Mouse (Mus musculus): ENCODE data around the gene AC170998.1.
"Not testable (repeated sequence)": the region's sequence is repeated elsewhere in the genome, so short reads cannot be mapped to it uniquely, and the experiment has no call there.

The AC170998.1 gene

DNA sequence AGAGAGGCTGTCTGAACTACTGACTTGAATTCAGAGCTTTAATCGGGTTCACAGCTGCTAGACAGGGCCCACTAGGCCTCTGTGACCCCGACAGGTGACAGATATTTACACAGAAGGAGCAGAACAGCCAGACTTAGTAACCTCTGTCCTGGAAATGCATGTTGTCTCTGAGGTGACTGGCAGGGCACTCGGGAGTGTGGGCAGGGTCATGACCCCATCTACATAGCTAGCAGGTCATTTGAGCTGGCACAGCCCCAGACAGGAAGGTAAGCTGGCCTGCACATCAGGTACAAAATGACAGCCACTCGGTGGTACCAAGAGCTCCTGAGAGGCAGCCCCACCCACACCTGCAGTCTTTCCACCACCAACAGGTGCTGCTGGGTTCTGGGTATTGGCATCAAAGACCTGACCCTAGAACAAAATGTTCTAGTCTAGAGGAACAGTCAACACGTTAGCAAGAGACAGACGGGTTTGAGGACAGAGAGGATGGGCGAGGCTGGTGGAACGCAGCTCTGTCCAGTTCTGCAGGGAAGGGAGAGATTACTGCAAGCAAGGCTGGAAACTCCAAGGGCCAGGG, 34.9 kb downstream of the AC170998.1 start:
- no peak for DNase-seq

DNA sequence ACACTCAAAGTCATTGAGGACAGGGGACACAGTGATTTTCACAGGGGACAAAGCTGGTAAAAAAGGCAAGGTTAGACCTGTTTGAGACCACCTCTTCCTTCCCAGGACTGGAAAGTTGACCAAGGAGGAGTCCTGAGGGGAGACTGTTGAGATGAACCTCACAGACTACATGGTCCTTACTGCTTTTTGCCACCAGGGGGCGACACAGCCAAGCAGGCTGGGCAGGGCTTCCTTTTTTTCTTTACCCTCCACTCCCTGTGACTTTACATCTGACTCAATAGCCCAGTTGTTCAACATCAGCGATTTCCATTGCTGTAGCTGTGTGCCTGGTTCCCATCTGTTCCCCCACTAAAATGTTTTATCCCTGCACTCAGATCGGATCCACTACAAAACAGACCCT, 36.0 kb downstream of the AC170998.1 start:
- peak; percentile 24 for DNase-seq

DNA sequence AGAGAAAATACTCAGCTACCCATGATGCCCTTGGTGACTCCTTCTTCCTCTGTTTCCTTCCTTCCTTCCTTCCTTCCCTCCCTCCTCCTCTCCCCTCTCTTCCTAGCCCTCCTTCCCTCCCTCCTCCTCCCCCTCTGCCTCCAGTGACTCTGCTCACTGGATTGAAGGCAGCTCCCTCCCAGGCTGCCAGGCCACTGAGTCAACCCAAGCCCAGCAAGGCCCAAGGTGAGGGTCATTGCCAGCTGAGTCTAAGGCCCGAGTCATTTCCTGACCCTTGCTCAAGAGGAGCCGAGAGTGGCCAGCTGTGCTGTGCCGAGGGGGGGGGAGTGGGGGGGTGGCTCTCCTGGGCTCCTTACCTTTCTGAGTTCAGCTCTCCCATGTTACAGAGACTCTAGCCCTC, 40.3 kb downstream of the AC170998.1 start:
- DNase-seq = no peak

DNA sequence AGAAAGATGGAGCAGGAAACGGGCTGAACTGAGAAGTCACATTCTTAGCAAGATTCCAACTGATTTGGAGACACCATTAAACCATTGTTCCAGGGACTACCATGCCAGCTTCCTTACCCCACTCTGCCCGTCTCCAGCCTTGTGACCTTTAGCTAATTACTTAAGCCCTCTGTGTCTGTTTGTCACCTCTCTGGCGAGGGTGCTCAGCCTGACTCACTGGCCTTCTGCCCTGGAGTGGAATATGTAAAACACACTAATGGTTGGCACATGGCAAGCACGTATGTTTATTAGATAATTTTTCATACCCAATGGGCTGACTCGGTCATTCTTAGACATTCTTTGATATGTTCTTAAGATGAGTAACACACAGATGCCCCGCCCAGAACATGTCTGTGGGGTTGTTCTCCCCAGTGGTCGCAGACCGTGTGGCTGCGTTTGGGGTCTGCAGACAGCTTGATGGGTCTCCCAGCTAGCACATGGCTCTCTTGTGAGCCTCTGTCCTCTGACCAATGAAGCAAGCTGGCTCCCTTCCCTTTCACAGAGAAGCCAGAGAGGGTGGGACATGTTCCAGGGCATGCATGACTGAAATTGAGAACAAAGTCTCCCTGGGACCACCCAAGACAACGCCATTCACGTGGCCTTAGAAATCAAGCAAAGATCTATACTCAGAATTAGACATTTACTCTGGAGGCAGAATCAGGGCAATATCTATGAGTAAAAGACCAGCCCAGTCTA, 41.1 kb downstream of the AC170998.1 start:
- no peak for DNase-seq

DNA sequence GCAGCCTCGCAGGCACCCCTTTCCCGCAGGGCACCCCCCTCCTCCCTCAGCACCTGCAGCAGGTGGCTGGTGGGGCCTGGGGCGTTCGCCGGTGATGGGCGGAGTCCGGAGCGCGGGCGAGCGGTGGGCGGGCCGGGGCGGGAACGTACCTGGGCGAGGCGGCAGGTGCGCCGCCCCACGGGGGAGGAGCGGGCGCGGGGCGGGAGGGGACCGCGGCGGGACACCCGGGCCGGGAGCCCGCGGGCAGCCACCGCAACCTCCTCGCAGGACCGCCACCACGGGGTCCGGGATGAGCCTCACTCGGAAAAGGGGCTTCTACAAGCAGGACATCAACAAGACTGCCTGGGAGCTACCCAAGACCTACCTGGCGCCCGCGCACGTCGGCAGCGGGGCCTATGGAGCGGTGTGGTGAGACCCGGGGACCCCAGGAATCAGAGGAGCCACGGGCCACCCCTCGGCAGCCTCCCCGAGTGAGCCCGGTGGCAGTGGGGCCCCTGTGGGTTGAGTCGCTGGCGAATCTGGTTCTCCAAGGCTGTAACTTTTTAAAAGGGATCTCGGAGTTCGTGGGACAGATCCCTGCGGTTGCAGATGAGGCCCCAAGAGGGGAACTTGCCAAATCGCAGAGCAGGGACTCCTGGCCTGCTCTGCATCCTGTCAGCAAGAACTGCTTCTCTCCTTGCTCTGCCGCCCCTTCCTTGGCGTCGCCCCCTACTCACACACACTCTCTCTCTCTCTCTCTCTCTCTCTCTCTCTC, 43.4 kb downstream of the AC170998.1 start, which contains the start of gene Mapk13:
TSS of gene Mapk13 (plus strand) at position 177 of the 754 bp plus-strand sequence.
- no peak for DNase-seq

DNA sequence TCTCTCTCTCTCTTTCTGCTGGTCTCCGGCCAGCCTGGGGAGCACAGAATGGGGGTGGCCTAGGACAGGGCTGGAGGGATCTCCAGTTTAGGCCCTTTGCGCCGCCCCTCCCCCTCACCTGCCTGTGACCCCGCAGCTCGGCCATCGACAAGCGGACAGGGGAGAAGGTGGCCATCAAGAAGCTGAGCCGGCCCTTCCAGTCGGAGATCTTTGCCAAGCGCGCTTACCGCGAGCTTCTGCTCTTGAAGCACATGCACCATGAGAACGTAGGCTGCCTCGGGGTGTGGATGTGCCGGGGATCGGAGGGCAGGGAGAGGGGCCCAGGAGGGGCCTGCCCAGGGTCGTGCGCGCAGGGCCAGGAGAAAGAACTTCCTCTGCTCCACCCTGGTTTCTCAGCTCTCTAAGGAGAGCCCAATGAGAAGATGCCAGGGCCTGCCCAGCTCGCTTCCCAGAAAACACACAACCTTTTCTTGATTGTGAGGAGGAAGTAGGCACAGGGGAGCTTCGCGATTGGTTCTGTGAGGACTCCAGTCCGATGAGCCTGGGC, 44.1 kb downstream of the AC170998.1 start:
- DNase-seq = no peak

DNA sequence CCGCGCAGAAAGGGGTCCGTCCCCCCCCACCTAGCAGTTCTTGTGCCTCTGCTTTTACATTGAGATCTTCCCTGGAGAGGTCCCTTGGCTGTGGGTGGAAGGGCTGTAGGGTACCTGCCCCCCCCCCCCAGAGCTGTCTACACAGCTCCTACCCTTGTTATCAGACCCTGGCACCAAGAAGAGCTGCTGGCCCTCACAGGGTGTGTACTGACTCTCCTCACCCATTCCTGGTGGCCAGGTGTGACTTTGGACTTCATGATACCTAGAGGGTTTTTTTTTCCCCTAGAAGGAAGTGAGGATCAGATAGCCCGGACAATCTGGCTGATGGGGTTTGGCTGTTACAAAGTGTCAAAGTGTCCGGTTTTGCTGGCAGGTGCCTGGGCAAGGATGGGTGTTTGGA, 45.4 kb downstream of the AC170998.1 start:
- DNase-seq = no peak

DNA sequence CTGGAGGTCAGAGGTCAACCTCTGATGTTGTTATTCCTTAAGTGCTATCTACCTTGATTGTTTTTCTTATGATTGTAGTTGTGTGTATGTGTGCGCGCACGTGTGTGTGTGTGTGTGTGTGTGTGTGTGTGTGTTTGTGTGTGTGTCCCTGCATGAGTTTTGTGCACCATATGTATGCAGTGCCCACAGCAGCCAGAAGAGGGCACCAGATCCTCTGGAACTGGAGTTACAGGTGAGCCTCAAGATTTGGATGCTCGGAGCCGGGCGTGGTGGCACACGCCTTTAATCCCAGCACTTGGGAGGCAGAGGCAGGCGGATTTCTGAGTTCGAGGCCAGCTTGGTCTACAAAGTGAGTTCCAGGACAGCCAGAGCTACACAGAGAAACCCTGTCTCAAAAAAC, 48.4 kb downstream of the AC170998.1 start:
- not testable (repeated sequence) for DNase-seq

DNA sequence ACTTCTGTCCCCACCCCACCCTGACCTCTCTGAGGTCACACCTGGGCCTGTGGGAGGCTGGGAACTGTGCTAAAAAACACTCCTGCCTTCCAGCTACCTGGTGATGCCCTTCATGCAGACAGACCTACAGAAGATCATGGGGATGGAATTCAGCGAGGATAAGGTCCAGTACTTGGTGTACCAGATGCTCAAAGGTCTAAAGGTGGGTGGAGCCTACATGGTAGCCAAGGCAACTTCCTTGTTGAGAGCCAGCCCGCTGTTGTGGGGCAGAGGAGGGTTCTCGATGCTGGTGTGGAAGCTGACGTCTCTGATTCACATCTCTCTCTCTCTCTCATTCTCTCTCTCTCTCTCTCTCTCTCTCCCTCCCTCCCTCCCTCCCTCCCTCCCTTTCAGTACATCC, 49.3 kb downstream of the AC170998.1 start:
- DNase-seq = no peak

All from layer of hippocampus, adult 9-11 months (tissue).